Mouse (Mus musculus) Muller cell, postnatal 12 days (primary cell): ENCODE results near the gene Gjc2.
"Not testable (repeated sequence)": the region's sequence is repeated elsewhere in the genome, so short reads cannot be mapped to it uniquely, and the experiment has no call there.

Source experiments
- DNase-seq: peaks from one replicate; pipeline ENCODE4 v3.0.0-alpha.2; 2015; ENCODE audit errors: inconsistent ontology term

The Gjc2 gene

DNA sequence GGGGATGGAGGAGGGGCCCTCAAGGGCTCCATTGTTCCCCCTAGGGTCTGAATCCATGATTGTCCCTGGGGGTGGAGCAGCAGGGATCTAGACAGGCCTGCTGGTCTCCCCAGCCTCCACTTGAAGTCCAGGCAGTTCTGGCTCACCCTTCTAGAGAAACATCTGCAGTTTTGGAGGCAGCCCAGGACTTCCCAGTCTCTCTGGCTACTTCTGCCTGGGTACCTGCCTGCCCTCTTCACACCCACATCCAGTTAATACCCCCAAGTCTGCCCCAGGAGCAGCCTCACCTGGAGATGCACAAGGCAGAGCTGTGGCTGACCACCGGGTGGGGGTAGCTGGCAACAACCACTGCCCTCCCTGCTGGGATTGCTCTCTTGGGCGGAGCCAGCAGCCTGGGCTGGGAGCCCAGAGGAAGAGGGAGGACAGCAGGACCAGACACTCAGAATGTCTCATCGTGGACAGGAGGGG lies at the start of gene Gjc2:
Gjc2 (minus strand) TSS at position 350 of the 468 bp plus-strand sequence.
- peak; percentile 83 for DNase-seq

DNA sequence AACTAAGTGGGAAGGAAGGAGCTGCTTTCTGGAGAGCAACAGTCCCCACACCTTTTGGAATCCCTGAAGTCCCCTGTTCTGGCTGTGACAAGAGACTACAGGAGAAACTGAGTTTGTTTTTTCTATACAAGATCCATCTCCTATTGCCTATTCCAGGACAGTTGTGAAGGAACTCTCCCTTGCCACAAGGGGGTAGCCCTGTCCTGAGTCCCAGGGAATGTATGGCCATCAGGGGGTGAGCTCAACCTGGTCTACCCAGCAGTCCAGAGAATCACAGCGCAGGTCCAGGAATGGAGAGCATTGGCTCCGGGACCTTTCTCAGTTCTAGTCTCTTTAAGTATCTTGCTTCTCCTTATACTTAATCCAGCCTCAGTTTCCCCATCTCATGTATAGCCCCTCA lies 49.8 kb upstream of the Gjc2 start:
- DNase-seq: no peak

DNA sequence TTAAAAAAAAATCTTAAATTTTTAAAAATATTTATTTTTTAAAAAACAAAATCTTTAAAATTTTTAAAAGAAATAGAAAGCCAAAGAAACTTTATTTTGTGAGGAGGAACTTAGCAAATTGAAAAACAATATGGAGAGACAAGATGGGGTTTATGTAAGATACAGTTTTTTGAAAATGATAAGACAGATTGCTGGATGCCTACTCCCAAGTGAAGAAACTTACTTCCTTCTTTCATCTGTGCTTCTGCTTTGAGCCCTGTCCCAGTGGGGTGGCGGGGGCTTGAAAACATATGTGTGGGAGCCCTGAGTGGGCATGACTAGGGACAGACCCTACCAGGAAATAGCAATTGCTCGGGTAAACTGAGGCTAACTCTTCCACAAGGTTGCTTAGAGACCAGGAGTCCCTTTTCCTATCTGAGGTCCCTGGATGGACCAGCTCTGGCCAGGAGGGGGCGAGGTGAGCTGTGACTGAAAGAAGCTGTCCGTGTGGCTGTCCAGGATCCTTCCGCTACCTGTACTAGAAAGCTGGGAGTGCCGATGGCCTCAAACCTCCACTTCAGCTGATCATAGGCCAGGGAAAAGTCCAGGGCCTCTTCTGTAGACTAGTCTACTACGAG lies 47.2 kb upstream of the Gjc2 start:
- DNase-seq: peak; percentile 66

DNA sequence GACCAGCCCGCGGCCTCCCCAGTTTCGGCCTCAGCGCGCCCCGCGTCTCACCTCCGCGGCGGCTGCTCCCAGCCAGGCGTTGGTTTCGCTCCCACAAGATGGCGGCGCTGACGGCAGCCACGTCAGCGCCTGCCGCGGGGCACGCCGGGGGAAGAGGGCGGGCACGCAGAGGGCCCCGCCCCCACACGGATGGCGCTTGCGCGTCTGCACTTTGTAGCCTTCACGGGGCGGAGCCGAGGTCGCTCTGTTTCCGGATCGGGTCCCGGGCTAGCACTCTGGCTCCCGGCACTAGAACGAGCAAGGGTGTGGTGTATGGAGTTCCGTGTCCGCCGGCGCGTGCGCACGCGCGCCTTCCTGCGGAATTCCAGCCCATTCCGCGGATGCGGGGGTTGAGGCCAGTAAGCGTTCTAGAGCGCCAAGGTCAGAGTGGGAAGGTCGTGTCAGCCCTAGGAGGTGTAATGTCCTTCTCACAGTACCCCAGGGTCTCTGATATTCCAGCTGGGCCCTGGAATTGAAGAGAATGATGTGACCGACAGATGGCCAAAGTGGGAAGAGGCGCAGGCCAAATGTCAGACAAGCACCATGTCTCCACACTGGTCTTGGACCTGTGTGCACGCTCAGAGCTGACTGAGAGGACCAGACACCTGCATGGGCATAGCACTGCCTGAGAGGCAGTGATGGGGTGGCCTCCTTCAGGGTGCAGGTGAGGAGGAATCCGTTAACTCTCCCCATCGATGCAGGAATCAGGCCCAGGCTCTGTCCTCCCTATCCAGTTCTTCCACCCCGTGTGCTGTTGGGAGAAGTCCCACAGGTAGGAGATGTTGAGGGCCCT lies 45.3 kb upstream of the Gjc2 start, which contains the start of gene Arf1:
Arf1 (minus strand) TSS at position 149 of the 832 bp plus-strand sequence.
- DNase-seq: peak; percentile 98

DNA sequence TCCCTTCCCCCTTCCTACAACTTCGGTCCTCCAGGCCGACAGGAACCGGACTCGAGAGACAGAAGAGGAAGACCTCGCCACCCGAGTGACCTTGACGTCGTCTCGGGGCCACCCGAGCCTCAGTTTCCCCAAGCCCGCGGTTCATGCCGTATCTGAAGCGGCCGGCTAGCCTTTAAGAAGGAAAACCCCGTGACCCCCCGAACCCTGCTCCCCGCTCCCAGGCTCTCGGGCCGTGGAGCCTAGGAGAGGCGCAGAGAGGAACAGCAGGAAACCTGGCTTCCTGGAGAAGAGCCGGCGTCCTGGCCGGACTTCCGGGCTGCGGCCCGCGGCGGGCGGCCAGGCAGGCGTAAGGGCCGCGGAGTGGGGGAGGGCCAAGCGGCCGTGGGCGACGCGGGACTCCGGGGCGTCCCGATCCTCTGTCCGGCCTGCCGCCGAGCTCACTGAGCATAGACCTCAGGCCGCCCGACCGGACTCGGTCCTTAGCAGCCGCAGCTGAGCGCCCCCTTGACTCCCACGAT lies 44.6 kb upstream of the Gjc2 start:
- no peak for DNase-seq

DNA sequence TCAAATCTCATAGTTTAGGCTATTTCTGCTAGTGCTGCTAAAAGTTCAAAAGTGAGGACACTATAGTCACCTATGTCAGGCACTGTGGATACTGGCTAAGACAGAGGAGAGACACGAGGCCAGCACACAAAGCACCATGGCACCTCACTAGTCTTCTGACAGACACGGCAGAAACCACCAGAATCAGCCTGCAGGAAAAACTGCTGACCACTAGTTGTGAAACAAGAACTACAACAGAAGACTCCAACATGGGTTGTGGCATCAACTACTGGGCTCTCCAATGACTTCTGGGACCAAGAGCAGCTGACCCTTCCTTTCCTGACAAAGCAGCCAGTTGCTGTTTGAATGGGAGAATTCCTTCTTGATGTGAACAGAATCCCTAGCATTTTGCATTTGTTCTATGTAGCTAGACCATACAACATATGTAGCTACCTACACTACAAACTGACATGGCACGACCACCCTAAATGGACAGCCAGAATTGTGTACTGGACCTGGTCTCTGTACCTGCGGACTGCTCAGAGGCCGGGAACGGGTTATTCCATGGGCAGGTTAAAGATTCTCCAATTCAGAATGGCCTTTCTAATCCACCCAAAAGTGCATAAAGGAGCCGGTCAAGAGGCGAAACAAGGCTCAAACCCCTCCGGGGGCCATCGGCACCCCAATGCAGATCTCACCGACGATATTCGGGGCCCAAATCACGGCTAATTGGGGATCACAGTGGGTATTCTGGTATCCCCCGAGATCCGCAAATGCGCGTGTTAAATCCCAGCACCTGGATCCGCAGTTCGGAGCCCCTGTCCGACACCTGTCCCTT lies 44.0 kb upstream of the Gjc2 start:
- DNase-seq: peak; percentile 32

DNA sequence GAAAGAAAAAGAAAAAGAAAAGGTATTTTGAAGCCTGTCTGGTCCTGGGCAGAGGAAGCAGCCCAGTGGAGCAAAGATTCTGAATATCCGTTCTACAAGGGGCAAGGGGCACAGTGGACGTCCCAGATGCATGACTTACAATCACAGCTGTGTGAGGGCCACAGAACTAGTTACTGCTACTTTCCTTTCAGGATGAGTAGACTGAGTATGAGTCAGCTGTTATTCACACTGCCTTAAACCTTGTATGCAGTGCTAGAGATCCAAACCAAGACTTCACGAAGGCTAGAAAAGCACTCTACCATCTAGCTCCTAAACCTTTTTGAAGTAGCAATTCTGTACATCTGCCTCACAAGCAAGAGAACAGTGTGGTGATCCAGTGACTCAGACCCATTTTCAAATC lies 43.2 kb upstream of the Gjc2 start:
- no peak for DNase-seq

DNA sequence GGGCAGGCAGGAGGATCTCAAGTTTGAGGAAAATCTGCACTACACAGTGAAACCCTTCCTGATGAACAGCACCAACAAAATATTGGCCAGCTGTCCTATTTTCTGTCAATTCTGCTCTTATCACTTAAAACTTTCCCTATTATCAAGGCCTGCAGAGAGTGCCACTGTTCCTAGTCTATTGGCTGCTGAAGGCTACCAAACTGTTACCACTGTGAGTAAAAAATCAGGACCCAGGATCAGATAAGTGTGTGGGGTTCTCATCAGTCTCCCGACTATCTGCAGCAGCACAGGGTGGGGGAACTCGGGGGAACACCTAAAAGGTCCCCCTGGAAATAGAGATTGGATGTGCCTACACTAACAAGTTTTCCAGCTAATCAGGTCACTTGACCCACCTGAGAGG lies 42.2 kb upstream of the Gjc2 start:
- no peak for DNase-seq

DNA sequence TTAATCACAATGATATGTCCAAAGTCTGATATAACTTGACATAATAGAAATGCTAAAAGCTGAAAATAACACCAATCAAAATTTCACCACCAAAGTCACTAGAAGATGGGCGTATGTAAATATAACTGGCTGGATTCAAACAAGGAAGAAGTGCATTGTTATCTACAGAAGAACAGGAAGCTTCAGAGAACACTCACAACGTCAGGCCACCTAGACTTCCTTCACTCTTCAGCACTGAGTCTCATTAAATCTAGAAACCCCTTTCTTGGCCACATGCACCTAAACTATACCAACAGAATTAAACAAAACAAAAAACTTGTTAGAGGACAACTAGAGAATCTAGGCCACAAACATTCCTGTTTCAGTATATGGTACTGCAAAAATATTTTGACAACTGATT lies 41.5 kb upstream of the Gjc2 start:
- no peak for DNase-seq

DNA sequence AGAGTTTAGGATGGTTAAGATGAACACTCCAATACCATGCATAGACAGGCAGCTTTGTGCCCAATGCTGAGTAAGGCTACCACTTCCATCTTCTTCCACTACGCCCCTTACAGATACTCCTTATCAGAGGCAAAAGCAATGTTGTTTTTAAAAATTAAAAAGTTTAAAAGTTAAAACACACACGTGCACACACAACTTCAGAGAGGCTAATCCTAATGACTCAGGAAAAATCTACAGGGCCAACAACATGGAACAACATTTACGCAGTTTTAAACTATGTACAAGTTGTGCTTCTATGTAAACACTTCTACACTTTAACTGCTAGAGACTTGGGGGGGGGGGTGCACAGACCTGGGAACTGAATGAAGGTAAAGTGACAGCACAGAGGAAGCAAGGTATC lies 41.0 kb upstream of the Gjc2 start:
- DNase-seq: no peak

DNA sequence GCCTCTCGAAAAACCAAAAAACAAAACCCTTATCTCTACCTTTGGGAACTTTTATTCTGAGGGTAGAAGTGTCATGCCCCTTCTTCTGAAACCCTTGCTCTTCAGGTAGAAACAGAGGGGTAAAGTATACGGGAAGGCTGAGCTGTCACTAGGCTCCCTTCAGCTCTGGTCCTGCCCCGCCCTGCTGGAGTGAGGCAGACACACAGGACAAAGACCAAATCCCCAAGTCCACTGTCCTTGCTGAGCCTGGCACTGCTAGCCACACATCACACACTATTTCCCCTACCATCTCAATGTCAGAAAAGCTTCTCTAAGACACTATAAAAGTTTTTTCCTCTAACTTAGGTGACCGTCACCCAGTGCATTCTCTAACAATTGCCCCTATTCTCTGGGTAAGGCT lies 39.3 kb upstream of the Gjc2 start:
- no peak for DNase-seq

DNA sequence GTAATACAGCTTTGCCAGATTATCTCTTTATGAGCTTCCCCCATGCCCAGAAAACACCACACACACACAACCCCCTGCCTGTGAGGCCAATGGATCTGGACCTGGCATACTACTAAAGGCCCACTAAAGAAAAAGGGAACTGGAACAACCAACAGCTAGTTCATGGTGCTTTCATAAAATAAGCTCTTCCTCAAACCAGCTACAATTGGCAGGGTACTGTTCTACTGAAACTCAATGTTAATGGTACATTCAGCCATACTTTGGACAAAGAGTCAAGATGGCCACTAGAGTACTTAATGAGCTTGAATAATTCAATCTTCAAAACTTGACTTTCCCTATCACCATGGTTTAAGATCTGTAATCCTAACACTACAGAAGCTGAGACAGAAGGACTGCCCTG lies 38.6 kb upstream of the Gjc2 start:
- no peak for DNase-seq

DNA sequence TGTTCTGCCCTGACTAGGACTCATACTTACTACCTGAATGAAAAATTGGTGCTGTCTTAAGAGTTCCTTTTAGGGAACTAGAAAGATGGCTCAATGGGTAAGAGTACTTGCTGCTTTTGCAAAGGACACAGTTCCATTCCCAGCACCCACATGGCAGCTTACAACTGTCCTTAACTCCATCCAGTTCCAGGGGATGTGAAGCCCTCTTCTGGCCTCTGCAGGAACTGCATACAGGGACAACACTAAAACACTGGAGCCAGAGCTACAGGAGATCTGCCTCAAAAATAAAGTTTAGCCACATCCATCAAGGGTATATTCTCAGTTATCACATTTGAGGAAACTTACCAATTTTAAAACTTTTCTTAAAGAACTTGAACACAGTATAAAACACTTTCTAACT lies 36.1 kb upstream of the Gjc2 start:
- DNase-seq: no peak

DNA sequence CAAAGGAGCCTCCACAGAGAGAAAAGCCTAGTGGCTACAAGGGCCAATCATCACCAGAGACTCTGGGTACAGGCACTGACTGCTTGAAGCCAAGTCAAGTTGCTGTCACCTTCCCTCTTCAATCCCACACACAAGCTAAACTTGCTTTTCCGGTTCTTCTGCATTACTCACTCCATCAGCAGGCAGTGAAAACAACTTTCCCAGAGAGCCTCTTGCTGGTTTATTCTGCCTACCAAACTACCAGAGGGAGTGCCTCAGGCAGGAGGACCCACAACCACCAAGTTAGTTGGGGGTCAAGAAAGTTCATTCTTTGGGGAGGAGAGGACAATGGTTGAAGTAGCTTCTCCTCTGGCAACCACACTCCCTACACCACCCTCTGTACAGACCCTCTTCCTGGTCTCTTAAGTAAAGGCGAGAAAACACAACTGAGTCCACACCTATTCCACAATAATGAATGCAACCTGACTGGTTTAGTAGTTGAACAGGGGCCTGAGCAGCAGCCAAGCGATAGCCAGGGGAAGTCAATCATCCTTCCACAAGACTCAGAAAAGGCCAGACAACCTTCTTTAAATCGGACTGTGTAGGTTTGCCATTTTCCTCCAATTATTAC lies 35.5 kb upstream of the Gjc2 start:
- DNase-seq: no peak

DNA sequence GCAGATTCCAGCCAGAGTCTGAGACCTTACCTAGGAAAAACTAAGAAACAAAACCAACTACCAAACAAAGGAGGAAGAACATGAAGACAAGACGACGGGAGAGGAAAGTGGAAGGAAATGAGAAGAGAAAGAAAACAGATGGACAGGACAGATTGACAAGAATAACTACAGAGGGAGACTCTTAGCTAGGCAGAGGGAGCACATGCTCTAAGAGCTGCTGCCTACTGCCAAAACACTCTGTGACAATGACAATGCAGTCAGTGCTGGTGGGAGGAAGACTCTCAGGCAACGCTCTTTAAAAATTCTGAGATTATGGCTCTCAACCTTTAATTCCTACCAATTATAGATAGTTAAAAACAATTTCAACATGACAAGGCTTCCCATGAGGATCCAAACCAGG lies 33.9 kb upstream of the Gjc2 start:
- no peak for DNase-seq

DNA sequence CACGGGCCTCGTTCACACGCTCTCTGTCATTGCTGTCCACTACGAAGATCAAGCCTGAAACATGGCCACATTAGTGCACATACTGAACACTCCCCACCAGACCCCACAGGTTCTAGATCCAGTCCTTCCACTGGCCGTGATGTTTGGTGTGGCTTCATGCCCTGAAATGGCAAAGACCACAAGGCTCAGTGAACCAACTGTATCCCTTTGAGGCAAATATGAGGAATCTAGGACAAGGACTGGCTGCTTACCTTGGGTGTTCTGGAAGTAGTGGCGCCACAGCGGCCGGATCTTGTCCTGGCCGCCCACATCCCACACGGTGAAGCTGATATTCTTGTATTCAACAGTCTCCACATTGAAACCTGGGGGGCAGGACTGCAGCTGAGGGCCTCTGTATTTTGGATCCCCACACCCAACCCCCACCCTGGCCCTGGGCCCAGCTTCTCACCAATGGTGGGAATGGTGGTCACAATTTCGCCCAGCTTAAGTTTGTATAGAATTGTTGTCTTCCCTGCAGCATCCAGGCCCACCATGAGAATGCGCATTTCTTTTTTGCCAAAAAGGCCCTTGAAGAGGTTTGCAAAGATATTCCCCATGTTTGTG lies 30.0 kb upstream of the Gjc2 start:
- DNase-seq: no peak

DNA sequence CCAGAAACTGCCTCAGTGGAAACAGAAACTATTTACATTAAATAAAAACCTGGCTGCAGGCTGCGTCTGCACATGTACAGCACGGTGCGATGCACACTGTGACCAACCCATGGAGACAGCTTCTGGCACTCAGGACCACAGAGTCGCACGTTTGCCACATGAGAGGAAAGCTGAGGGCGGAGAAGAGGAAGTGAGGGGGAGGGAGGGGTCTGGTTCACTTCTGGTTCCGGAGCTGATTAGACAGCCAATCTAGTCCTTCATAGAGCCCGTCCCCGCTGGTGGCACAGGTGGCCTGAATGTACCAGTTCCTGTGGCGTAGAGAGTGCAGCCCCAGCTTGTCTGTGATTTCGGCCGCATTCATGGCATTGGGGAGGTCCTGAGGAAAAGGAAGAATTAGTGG lies 29.3 kb upstream of the Gjc2 start:
- DNase-seq: not testable (repeated sequence)

DNA sequence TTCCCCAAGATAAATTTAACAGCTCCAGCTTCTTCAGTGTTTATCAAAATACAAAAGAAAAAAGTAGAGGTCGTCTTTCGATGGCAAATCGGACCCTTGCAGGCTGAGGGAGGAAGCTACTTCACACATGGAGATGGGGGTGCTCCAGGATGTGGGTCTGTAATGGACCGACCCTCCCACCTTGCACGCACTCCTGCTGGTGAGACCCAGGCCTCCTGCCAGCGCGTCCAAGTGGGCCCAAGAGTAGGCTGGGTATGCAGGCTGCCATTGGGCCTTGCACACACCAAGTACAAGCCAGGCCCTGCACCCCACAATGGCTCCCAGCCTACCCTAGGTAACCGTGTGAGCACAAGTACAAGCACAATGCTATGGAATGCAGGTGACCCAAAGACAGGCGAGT lies 28.5 kb upstream of the Gjc2 start:
- not testable (repeated sequence) for DNase-seq

DNA sequence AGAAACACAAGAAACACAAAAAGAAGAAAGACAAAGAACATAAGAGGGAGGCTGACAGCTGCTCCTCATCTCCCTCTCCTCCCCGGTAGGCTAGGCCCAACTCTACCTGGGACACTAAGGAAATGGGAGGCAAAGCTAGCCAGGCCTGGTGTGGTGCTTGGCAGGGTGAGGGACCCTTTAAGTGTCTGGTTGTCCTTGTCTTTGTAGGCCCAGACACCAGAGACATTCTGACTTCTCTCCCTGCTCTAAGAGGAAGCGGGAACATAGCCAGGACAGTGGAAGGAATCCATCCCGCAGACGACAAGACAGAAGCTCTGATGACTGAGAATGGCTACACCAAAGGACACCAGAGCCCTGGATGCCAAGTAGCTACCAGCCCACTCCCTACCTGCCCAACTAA lies 27.0 kb upstream of the Gjc2 start:
- no peak for DNase-seq

DNA sequence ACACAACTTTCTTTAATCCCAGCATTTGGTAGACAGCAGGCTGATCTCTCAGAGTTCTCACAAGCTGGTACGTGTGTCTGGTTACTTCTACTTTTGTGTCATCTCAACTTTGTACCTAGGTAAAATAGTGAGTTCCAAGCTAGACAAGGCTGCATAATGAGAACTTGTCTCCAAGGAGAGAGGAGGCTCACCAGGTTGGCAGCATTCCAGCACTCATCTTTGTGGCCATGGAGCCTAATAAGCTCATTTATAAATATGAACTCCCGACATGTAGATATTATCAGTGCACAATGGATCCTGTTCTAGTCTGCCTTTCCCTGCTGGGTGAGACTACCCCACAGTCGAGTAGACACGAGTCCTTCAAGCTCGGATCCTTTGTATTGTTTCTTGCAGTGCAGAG lies 26.6 kb upstream of the Gjc2 start:
- DNase-seq: no peak

DNA sequence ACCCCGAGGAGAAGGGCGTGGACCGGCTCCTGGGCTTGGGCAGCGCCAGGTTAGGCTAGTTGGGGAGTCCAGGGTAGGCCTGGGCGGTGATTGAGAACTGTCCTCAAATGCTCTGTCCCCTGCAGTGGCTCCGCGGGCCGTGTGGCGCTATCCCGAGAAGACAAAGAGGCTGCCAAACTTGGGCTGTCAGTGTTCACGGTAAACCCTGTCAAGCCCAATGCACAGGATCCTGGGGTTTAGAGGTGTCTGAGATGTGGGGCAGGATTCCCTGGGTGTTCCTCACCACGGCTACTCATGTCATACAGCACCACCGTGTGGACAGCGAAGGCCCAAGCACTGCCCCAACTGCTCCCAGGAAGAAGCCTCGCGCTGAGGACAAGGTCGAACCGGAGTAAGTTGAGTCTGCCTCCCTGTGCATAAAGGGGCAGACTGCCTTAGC lies 26.0 kb upstream of the Gjc2 start:
- DNase-seq: peak; percentile 82
